Mouse (Mus musculus) T-cell, adult 2 months (primary cell): ENCODE results near the gene Fam227b.

Source experiments
- DNase-seq: peaks from one replicate; pipeline ENCODE4 v3.0.0; 2022; ENCODE audit warnings: low spot score

The Fam227b gene

DNA sequence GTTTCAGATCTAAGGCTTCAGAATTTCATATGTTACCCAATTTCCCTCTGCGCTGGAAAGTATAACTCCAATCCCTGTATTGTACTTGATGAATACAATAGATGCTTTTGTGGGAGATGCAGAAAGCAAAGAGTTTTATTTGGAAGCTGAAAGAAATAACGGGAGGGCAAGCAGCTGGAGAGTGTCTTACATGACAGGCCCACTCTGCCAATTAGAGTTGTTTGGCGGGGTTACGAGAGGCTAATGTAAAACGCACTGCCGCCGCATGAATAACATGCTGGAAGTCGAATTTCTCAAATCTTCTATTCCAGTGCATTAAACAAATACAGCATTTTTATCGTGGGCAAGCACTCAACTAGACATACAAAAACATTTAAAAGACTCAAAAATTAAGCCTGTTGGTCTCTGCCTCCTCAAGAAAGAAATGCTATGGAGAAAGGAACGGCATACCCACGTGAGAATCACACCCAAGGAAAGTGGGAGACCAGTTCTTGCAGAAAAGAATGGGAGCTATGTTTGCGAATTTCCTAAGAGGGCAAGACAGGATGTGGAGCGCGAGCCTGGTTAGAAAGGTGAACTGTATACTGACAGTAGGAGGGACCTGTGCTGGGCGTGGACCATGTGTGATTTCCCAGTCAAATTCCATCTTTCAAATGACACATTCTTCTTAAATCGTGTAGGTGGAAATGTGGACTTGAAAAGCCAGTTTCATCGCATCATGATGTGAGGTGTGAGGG, 90.6 kb downstream of the Fam227b start:
- no peak for DNase-seq

DNA sequence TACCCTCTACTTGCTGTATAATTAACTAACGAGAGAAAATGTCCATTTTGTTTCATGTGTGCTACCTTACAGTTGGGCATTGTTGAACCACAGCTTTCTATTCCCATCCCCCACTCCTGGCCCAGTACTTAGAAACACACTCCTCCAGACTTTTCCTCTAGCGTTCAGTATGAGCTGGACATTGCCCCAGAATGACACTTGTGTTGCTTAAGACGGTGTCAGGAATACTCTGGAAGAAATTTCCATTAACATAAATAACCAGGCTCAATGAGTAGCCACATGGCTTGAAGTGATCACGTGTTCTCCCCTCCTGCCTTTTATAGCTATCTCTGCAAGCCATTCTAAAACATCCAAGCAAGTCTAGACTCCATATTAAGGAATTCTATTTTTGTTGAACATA, 91.2 kb downstream of the Fam227b start:
- no peak for DNase-seq

DNA sequence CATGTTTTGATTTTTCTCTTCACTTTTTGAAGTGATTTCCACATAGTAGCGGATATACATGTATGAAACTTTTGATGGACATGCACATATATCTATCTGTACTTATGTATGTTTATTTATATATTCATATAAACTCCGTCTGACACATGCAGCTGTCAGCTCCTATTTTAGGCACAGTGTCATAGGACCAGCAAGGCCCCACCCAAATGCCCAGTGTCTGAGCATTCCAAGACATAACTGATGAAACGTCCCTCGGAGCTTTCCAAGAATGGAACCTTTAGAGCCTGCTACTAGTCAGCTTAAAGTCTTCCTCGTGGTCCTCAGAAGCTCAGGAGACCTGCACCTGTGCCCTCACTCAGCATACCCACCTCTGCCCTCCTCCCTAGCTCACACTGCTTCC, 98.1 kb downstream of the Fam227b start:
- DNase-seq = no peak

DNA sequence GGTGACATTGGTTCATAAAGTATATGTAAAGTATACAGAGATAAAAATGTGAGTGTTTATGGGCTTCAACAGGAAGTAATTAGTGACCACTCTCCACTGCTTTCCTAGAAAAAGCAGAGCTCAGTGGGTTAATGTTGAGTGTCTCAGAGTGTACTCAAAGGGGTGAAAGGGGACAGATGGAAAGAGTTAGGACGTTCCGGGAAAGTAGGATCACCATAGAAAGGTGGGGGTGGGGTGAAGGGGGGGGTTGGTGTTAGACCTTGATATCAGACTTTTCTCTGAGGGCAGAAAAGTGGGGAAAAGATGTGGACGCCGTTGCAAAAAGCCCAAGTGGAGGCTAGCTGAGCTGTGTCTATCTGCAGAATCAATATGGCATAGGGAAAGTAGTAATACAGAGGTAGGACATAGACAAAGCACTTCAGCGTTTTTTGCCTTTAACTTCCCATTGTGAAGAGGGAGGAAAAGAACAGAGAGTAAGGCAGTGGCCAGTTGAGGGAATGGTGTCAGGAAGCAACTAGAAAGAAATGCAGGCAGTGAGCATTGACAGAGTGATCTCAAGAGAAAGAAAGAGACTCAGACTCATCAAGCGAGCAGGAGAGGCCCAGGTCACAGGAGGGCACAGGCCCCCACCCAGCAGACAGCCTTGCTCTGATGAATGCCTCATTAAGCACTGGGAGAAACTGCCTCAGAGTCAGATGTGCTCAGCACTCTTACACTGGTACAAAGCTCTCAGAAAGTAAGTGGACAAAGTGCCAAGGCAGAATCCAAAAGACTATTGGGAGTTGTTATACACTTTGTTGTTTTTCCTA, 98.9 kb downstream of the Fam227b start:
- DNase-seq = no peak

DNA sequence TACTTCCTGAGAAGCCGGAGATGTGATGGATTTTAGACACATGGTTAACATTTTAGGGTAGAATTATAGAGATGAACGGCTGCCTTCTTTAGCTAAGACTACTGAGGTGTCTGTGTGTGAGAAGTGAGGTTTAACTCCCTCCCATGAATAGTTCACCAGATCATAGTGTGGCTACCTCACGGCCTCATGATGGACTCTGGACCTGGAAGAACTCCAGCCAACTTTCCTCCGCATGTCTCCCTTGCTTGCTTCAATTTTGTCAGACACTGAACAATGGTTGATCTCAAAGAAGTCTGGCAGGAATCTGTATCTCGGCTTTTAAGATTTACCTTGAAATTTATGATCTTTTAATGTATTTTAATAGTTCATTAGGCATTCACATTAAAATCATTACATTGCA, 106.2 kb downstream of the Fam227b start:
- DNase-seq = no peak

DNA sequence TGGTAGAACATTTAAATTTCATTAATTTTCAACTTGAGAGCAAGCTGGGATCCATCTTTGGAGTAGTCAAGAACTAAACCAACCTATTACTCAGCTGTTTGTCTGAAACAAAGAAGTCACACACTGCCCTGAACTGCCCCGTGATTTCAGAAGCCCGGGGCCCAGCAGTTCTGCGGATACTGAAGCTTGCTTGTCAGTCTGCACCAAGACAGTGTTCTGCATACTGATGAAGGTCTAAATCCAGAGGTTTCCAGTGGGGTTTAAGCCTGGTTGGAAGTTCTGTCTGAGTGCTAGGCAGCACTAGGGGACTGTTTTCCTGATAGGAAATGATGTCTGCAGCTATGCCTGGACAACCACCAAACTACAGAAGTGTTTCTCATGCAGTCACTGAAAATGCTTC, 109.1 kb downstream of the Fam227b start:
- DNase-seq = no peak

DNA sequence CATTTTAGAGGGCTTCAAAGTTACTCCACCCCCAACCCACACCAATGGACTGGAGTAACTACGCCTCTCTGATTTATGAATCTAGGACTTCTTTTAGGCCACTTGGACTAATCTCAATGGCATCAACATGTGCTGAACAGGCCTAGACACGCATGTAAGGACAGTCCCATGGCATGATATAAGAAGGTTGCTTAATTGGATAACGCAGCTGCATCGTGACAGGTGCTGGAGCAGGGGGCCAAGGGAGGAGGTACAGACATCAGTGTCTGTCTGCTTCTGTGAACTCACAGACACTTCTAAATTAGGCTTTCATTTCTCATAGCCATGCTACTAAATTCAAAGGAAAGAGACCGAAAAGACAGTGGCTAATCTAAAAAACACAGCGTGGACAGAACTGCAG, 110.6 kb downstream of the Fam227b start:
- no peak for DNase-seq

DNA sequence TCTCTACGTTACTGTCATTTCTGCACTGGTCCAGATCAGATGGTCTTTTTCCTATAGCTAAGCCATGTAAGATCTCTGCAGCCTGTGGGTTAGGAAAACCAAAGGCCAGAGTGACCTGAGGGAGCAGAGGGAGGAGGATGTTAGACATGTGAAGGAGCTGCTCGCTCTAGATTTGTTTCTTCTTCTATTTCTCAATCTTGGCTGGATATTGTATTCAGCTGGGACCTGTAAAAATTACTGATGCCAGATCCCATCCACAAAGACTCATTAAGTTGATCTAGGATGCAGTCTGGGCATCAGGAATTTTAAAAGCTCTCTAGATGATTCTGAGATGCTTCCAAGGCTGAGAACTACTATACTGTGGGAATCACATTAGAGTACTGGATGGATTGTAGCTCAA, 111.2 kb downstream of the Fam227b start:
- no peak for DNase-seq

DNA sequence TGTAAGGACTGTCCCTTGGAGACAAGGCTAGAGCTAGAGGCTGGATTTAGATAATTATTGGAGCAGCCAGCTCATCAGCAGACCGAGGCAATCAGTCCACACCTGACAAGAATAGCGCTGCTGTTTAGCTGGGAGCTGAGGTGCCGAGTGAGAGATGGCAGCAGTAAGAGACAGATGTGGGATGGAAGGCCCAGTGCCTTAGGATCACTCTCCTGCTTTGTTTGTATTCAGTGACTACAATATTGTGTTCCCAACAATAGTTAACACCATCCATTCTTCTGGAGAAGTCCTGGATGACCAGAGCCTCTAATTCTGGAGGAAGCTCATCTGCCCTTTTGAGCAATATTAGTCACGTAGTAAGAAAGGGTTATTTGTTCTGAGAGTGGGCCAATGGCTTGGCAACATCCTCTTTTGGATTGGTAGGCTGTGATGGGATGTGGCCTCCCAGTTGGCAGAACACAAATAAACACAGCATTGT, 112.4 kb downstream of the Fam227b start:
- DNase-seq = no peak

DNA sequence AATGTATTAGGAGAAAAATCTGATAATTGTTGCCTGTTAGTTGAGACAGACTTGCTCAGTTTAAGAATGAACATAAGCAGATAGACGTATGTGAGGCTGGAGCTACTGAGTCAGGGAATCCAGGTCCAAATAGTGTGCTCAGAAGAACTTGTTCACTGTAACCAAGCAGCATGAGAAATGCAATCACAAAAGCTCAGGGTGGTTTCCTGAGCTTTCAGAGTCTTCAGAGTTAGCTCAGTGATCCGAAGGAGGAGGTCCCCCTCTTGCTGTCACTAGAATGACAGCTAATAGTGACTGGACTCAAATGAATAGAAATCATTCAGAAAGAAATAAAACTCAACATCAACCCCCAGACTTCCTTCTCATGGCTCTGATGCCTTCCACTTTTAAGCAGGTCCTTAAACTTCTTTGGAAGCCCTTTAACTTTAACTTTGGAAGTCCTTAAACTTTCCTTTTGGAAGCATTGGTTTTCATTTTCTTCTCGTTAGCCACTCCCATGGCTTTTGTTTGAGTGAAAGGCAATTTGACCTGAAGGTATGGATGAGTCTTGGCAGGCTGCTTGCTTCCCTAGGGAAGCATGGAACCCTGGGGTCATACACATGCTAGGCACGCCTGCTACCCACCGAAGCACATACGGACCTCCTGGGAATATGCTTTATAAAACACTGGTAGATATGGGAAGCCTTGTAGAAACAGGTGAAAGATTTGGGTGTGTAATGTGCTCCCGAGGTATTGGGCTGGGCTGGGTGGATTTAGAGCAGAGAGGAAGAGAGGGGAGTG, 113.4 kb downstream of the Fam227b start:
- no peak for DNase-seq

DNA sequence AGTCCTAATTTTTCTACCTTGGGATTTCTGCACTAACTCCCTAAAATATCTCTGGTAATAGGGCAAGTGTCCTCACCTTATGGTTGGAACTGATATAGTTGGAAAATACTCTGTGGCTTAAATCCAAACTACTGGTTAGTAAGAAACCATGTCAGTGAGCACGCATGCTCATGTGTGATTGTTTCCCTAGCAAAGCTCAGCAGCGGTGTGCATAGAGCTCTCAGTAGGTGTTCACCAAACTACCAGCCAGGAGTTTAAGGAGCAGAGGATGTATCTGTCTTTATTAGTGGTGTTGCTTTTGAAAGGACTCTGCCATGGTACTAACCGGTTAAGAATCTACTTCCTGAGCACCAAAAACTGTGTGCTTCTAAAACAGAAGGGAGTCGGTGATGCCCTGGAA, 115.7 kb downstream of the Fam227b start:
- DNase-seq = no peak

DNA sequence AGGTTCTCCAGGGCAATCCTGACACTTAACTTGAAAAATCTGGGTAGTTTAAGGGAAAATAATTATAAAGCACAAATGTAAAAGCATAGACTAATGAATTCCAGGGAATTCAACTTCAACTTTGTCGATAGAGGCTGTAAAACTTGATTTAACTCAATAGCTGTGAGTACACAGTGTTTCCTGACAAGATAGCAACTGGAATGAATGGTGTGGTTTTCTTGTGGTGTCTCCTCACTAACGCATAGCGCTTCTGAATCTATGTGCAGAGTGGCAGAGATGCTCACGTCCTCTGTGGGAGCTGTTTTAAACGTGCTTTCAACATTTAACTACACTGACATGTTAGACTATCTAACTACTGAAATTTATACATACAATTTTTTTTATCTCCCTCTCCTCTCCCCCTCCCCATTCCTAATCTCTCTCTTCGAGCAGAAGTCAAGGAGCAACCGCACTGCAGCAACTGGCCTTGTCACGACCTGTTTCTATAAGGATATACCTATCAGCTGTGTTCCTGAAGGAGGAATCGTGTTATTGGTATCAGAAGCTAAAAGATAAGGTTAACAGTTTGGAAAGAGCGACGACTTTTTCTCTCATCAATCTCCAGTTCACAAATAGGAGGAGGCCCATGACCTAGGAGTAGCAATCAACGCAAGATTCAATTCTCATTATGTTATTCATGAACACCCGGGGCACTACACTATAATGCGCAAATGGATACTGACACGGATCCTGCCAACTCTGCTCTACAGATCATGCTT, 116.6 kb downstream of the Fam227b start:
- no peak for DNase-seq

DNA sequence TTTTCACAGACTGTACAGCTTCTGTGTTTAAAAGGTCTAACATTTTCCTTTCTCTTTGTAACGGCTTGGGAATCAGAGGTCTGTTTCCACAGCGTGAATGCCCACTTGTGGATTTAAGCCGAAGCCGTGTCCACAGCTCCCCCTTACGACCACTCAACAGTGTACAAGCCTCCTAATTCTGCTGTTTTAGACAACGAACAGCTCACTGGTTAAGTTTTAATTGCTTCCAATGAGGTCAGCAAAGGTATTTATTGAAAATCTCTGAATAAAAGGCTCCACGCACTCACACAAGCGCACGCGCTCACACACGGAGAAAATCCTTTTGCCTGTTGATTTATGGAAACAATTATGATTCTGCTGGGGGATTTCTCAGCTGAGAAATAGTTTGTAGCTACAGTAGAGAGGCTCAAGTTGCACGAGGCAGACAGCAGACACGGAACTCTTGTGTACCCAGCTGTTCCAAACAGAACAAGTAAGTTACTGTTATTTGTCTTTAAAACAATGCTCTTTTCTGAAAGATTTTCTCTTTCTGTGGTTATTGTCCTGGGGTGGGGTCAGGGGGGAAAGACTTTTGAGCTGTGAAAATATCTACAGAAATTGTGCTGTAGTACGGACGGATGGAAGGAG, 117.3 kb downstream of the Fam227b start, which contains the start of gene Fgf7:
TSS of gene Fgf7 (plus strand) at position 280 of the 627 bp plus-strand sequence.
- DNase-seq = no peak

DNA sequence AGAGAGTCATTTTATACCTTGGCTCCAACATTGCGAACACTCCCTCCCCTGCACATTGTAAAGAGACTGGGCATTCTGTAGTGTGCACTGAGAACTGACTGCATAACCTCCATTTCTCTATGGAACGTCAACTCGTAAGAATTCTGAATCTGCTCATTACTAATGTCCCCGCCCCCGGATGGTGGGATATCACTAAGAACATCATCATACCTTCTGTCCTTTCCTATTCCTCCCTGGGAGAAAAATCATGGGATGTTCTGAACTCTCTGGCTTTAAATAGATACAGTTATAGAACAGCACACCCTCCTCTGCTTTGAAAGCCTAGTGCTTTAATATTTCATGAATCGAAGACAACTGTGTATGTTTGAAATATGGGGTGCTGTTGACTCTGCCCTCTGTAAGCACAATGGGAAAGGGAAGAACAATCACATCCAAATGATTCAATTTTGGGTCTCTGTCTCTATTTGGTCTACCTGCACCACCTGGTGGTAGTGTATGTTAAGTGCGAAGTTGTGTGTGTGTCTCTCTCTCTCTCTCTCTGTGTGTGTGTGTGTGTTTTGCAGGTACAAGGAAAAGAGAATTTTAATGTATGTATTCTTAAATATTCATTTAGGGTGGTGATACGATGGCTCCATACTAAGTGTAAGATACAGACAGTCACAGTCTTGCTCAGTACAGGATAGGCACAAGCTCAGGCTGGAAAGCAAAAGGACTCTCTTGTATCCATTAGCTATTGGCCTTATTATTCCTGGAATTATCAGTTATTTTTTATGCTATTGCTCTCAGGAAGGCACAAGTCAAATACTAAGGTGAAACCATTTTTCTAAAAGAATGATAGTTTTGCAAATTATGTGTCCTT, 118.5 kb downstream of the Fam227b start:
- no peak for DNase-seq

DNA sequence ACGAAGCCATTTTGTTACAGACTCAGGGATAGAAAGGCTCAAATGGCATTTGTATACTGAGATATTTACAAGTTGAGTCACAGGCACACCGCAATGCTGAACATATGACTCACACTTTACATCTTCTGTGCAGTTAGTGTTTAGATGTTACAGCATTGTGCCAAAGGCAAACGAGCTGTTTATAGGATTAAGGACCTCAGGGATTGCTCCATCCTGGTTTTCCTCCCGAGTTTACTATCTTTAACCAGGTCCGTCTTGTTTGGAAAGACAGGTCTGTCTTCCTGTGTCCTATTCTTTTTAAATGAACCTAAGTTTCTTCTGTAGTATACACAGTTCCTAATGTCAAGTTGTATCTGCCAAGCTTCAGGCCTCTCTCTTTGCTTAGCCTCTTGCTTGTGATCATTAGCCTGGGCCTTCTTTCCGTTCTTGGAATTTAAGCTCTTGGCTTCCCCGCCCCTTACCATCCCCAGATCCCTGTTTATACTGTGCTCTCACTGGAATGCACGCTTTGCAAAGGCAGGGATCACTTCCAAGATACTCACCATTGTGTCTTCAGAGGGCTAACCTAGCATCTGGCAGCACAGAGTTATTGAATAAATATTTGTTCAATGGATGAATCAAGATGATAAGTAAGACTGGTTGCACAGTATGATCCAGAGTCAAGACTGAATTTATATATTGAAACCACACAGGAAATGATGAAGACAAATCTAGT, 120.5 kb downstream of the Fam227b start:
- DNase-seq = no peak

DNA sequence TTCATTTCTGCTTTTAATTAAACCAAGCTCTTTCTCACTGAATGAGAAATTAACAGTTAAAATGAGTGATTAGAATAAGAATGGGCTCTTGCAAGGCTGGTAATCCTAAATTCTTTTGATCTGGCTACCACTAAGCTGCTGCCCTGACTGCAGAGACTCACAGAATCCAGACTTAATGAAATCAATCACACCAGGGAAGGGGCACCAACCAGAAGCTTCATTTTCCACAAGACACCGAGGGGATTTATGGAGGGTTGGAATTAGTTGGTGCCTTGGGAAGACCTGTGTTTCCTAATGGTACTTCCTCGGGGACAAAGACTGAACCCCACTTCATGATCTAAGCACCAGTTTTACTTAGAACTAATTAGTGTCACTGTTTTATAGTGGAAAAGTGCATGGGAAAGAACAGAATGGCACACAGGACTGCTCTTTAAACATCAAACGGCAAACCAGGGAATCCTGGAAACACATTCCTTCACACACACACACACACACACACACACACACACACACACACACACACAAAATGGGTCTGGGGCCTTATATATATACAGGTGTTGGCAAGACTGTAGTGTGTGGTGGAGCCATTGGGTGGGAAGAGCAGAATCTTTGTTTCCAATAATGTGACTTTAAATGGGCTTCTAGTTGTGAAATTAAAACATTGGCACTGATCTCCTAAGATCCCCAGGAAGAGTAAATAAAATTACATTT, 135.9 kb downstream of the Fam227b start:
- DNase-seq = no peak

DNA sequence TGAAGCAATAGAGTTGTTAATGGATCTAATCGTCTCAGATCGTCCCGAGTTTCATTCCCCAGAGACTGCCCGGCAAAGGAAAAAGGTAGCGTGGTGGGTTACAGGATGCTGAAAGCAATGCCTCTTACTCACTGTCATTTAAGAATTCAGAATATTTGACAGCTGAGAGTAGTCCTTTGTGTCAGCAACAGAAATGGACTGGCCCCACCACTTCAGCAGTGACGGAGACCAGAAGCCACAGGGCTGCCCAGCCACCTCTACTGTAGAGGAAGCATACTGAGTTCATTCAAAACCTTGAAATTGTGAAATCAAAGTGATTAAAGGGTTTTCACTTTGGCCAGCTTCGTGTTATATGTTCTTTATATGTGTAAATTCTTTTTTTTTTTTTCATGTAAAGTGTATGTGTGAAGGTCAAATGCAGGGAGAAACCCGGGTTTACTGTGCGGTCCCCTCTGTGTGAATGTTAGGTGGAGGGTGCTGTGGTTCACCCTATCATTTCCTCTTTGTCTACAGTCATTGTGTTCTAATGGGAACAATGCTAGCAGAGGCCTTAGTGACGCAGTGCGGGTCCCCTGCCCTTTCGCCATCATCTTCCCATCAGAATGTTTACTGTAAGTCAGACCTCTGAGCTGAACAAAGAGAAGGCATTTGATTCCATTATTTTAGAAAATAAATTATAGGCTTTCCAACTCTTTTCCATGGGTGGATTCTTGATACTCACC, 136.7 kb downstream of the Fam227b start:
- no peak for DNase-seq

DNA sequence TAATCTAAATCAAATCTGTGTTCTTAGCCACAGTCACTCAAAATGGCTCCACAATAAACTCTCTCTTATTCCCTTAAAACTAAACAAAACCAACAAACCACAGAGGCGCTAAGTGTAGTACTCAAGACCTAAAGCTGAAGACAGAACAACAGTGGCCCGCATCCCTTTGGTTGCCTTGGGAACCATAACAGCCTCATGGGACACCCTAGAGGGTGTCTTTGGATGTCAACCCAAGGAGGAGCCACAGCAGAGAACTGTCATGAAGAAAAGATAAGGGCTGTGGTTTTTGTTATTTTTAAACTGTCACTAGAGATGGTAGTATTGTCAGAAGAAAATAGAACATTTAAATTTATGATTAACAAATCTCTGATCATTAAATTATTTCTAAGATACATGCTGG, 145.1 kb downstream of the Fam227b start:
- no peak for DNase-seq
